Mouse (Mus musculus): ENCODE data around the gene Camta1.

- TF ChIP-seq POLR2A (IDR thresholded peaks at IDR 0.05; ENCODE audit: extremely low read depth, insufficient read depth, low read length) (no peak), CTCF (IDR thresholded peaks at IDR 0.05; ENCODE audit: low read depth, low read length) (no peak)
Observed at GRCm38 (mm10) chr4:151089270-151089669, 772.4 kb downstream of the Camta1 start, which contains the start of gene Gm13090.

All from liver, adult 2 months (tissue).